Mouse (Mus musculus): ENCODE measurements around the gene Gm45717. TPM values are rescaled to one million over a fixed set of nuclear protein-coding genes. Genes with fewer than 3 reads are reported as not detected.

The Gm45717 gene
- total and polyA plus RNA-seq, 3 experiments, result not detected

DNA sequence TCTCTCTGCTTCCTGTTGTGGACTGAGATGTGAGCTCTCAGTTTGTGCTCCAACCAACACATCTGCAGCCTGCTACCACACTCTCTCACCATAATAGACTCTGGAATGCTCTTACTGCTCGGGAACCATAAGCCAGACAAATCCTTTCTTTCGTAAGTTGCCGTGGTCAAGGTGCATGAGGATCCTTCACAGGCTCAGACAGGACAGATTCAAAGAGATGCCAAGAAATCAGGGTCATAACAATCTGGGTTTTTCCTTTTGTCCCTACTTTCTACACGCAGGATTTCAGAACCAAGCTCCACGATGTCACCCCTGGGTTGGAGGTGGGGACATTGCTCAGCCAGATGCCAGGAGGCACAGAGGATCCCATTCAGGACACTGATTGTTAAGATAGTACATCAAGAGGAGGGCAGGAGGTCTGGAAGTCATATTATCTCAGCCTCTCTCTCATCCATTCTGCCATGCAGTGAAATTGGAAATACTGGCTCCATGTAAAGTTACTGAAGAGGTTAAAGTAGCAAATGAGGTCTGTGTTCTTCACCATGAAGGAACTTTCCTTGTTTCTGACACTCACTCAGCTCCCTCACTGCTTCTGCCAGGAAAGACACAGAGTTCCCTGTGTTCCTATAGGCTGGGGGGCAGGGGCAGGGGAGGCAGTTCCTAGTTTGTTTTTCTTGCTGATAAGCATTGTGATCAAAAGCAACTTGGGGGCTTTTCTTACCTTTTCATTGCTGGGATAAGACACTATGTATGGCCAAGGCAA, 47.7 kb upstream of the Gm45717 start:
- TF ChIP-seq UBTF (IDR thresholded peaks at IDR 0.05; ENCODE audit: borderline replicate concordance, insufficient read depth, low read depth, low read length), result no peak
- no peak for TF ChIP-seq BHLHE40 (IDR thresholded peaks at IDR 0.05; ENCODE audit: borderline replicate concordance, low read depth, low read length)
- no peak for TF ChIP-seq ELF1 (IDR thresholded peaks at IDR 0.05; ENCODE audit: low read depth, low read length)
- TF ChIP-seq CHD2 (IDR thresholded peaks at IDR 0.05; ENCODE audit: low read length), result no peak
- no peak for TF ChIP-seq ZKSCAN1 (IDR thresholded peaks at IDR 0.05; ENCODE audit: low read depth, low read length)
- no peak for TF ChIP-seq TCF12 (IDR thresholded peaks at IDR 0.05; ENCODE audit: low read depth, low read length)
- no peak for TF ChIP-seq SIN3A (IDR thresholded peaks at IDR 0.05; ENCODE audit: low read length)
- TF ChIP-seq MYC (IDR thresholded peaks at IDR 0.05; ENCODE audit: low read depth, low read length), result no peak
- no peak for TF ChIP-seq ETS1 (IDR thresholded peaks at IDR 0.05; ENCODE audit: low read depth, low read length)
- Histone ChIP-seq H3K27me3 (ENCODE audit: control insufficient read depth in 1 of 2, insufficient read depth in 2 of 2, low read length in 2 of 2) (peaks cover 0 to 3% of the 10 kb centered on the region in 2 experiments; a peak in 2 of 4 replicates), H3K4me1 (ENCODE audit: control insufficient read depth in 1 of 2, insufficient read depth in 2 of 2, low read length in 2 of 2) (peaks cover 0 to 7% of the 10 kb centered on the region in 2 experiments; a peak in 1 of 4 replicates), H3K36me3 (ENCODE audit: control insufficient read depth in 1 of 2, insufficient read depth in 2 of 2, low read length in 2 of 2) (no peaks in the 10 kb centered on the region), H3K27ac (ENCODE audit: control insufficient read depth, low read depth, low read length) (no peak overlapping the region), H3K9ac (ENCODE audit: control insufficient read depth, low read depth, low read length, poor library complexity, severe bottlenecking) (no peak overlapping the region), H3K9me3 (replicated peaks; ENCODE audit: insufficient read depth, low read length) (no peaks in the 10 kb centered on the region), H3K4me3 (ENCODE audit: control insufficient read depth in 1 of 2, insufficient read depth in 1 of 2, low read depth in 2 of 2, low read length in 2 of 2) (no peak overlapping the region), H3K79me2 (ENCODE audit: control insufficient read depth, insufficient read depth, low read length, poor library complexity) (no peaks in the 10 kb centered on the region)
- DNase-seq (ENCODE audit: low read depth, low spot score), result no peak

DNA sequence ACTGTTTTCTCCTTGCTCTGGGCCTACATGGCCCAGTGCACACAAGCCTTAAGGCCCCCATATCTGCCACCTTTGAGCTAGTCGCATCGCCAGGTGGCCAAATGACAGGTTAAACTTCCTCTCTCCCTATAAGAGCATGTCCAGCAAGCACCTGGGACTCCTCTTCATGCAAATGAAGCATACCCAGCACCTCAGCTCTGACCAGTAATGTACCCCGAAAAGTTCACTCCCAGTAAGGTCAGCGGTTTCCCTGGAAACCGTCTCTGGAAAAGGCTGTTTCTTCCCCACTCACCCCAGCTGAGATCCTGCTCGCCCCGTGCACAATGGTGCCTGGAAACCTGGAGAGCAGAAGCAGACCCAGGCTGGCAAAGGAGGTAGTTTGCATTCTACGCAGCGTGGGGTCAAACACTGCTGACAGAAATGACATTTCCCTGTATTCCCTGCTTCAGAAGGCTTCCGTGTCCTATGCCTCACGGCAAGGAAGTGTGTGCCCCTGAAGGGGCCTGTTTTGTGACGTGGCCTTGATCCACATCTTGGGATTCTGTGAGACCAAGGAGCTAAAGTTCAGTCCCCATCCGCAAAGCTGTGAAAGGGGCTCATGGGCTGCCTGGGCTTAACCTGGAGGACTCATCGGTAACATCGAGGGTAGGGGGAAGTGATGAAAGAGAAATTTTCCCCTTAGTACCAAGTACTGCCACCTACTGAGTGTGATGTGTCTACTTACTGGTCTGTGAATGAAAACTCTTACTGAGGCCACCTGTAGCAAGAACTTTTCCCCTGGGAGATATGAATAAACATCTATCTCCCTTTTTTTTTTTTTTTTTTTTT, 45.4 kb upstream of the Gm45717 start:
- H3K27me3 ChIP-seq (ENCODE audit: control insufficient read depth in 1 of 2, insufficient read depth in 2 of 2, low read length in 2 of 2), result peaks cover 0 to 3% of the 10 kb centered on the region in 2 experiments; a peak in 2 of 4 replicates
- H3K27ac ChIP-seq (ENCODE audit: control insufficient read depth, low read depth, low read length), result no peak overlapping the region
- no peak overlapping the region for H3K9ac ChIP-seq (ENCODE audit: control insufficient read depth, low read depth, low read length, poor library complexity, severe bottlenecking)
- DNase-seq (ENCODE audit: low read depth, low spot score), result no peak
- no peaks in the 10 kb centered on the region for H3K9me3 ChIP-seq (replicated peaks; ENCODE audit: insufficient read depth, low read length)
- H3K4me3 ChIP-seq (ENCODE audit: control insufficient read depth in 1 of 2, insufficient read depth in 1 of 2, low read depth in 2 of 2, low read length in 2 of 2), result no peak overlapping the region
- H3K4me1 ChIP-seq (ENCODE audit: control insufficient read depth in 1 of 2, insufficient read depth in 2 of 2, low read length in 2 of 2), result no peaks in the 10 kb centered on the region
- TF ChIP-seq TBP (IDR thresholded peaks at IDR 0.05; ENCODE audit: low read depth, low read length) (no peak), GATA1 (IDR thresholded peaks at IDR 0.05; ENCODE audit: low read depth, low read length) (no peak), HCFC1 (IDR thresholded peaks at IDR 0.05; ENCODE audit: low read depth, low read length) (no peak), MAZ (IDR thresholded peaks at IDR 0.05; ENCODE audit: low read depth, low read length) (no peak), POLR2AphosphoS5 (IDR thresholded peaks at IDR 0.05; ENCODE audit: borderline replicate concordance, low read depth, low read length) (no peak), POLR2AphosphoS2 (IDR thresholded peaks at IDR 0.05; ENCODE audit: low read length) (no peak), CHD2 (IDR thresholded peaks at IDR 0.05; ENCODE audit: low read length) (no peak), CTCF (IDR thresholded peaks at IDR 0.05 in 2 of 3, conservative IDR thresholded peaks at IDR 0.05 in 1 of 3; ENCODE audit: control insufficient read depth in 1 of 3, insufficient read depth in 1 of 3, low read depth in 2 of 3, low read length in 3 of 3, poor library complexity in 1 of 3, severe bottlenecking in 1 of 3) (no peak), ZMIZ1 (IDR thresholded peaks at IDR 0.05; ENCODE audit: low read depth, low read length) (no peak), ZKSCAN1 (IDR thresholded peaks at IDR 0.05; ENCODE audit: low read depth, low read length) (no peak), CHD1 (IDR thresholded peaks at IDR 0.05; ENCODE audit: low read depth, low read length) (no peak), SMC3 (IDR thresholded peaks at IDR 0.05; ENCODE audit: low read depth, low read length) (no peak)
- H3K36me3 ChIP-seq (ENCODE audit: control insufficient read depth in 1 of 2, insufficient read depth in 2 of 2, low read length in 2 of 2), result no peaks in the 10 kb centered on the region
- H3K79me2 ChIP-seq (ENCODE audit: control insufficient read depth, insufficient read depth, low read length, poor library complexity), result no peaks in the 10 kb centered on the region
